Mouse (Mus musculus) spleen, adult 2 months (tissue): ENCODE results near the gene Dnajc19.

Experiments
- CTCF ChIP-seq: fragments of 200-500 bp; IDR thresholded peaks from 2 replicates; pipeline ENCODE4 v1.5.1; 2011; ENCODE audit warnings: mild to moderate bottlenecking, inconsistent platforms; ENCODE audit not compliant: insufficient read depth, insufficient read length, insufficient replicate concordance; ENCODE audit errors: extremely low read depth
- POLR2A ChIP-seq: fragments of 200-500 bp; IDR thresholded peaks from 2 replicates; pipeline ENCODE4 v1.6.1; 2011; ENCODE audit warnings: low read depth, low read length, inconsistent platforms

DNA sequence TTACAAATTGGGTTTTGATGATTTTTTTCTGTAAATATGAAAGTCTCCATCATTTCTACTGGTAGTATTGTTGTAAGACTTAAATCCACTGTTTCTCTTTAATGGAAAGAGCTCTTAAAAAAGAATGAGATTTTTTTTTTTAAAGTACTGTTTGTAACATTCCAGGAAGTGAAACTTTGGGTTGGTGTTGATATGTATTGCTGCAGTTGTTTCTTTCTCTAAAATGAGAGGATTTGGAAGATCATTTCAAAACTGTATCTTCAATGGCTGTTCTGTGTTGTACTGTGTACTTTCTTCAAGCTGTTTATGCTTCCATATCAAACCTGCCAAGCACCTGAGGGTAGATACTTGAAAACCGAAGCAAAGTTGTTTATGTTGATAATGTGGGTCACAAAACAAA is 46.3 kb downstream of the Dnajc19 start:
- no peak for TF ChIP-seq CTCF
- no peak for TF ChIP-seq POLR2A
